Mouse (Mus musculus) spleen, adult 18-20 months (tissue): ENCODE results near the gene Ostn.
"Not testable (repeated sequence)": the region's sequence is repeated elsewhere in the genome, so short reads cannot be mapped to it uniquely, and the experiment has no call there.

Source experiments
- DNase-seq, 2 experiments: peaks; one replicate each; pipeline ENCODE4 v3.0.0; 2022; ENCODE audit warnings: mixed read lengths in 2 of 2

Gene Ostn

GRCm38 (mm10) chr16:27307189-27307588 lies at the start of gene Ostn:
Ostn (plus strand) TSS chr16:27307489.
- DNase-seq: not testable (repeated sequence)

GRCm38 (mm10) chr16:27268748-27269147 lies 38.5 kb upstream of the Ostn start:
- no peak for DNase-seq

GRCm38 (mm10) chr16:27287410-27287809 lies 19.9 kb upstream of the Ostn start:
- DNase-seq: no peak

- no peak for DNase-seq
These were observed 10.8 kb upstream of the Ostn start for GRCm38 (mm10) chr16:27296508-27296907.

- no peak for DNase-seq
These were observed 10.4 kb upstream of the Ostn start for GRCm38 (mm10) chr16:27296929-27297328.

- no peak for DNase-seq
These were observed 11.8 kb downstream of the Ostn start for GRCm38 (mm10) chr16:27319099-27319498.

GRCm38 (mm10) chr16:27322047-27322446 lies 14.8 kb downstream of the Ostn start:
- DNase-seq: no peak

- no peak for DNase-seq
These were observed 19.2 kb downstream of the Ostn start for GRCm38 (mm10) chr16:27326463-27326862.

- no peak for DNase-seq
These were observed 40.2 kb downstream of the Ostn start for GRCm38 (mm10) chr16:27347521-27347920.

- no peak for DNase-seq
These were observed 41.1 kb downstream of the Ostn start for GRCm38 (mm10) chr16:27348359-27348758.

GRCm38 (mm10) chr16:27349235-27349634 lies 41.9 kb downstream of the Ostn start:
- DNase-seq: peak in 1 of 2 experiments; percentile 5

- no peak for DNase-seq
These were observed 42.7 kb downstream of the Ostn start for GRCm38 (mm10) chr16:27349878-27350532.

- DNase-seq: peak in 1 of 2 experiments; percentile 8
These were observed 47.2 kb downstream of the Ostn start for GRCm38 (mm10) chr16:27354464-27354863.

- DNase-seq: no peak
These were observed 52.8 kb downstream of the Ostn start for GRCm38 (mm10) chr16:27360059-27360458.

- DNase-seq: no peak
These were observed 62.9 kb downstream of the Ostn start, which contains the start of gene Uts2b for GRCm38 (mm10) chr16:27370191-27370590. Uts2b (minus strand) TSS chr16:27370239.

- no peak for DNase-seq
These were observed 63.4 kb downstream of the Ostn start for GRCm38 (mm10) chr16:27370700-27371099.

- no peak for DNase-seq
These were observed 66.8 kb downstream of the Ostn start for GRCm38 (mm10) chr16:27374139-27374538.

- no peak for DNase-seq
These were observed 68.0 kb downstream of the Ostn start for GRCm38 (mm10) chr16:27375318-27375717.

GRCm38 (mm10) chr16:27376556-27376955 lies 69.3 kb downstream of the Ostn start:
- no peak for DNase-seq

GRCm38 (mm10) chr16:27382217-27382616 lies 74.9 kb downstream of the Ostn start:
- DNase-seq: no peak

GRCm38 (mm10) chr16:27384893-27385603 lies 77.8 kb downstream of the Ostn start:
- DNase-seq: no peak

GRCm38 (mm10) chr16:27385649-27386048 lies 78.4 kb downstream of the Ostn start:
- DNase-seq: no peak

GRCm38 (mm10) chr16:27386850-27387407 lies 79.6 kb downstream of the Ostn start:
- DNase-seq: no peak
